Mouse (Mus musculus): ENCODE data around the gene Chuk. TPM values are rescaled to one million over a fixed set of nuclear protein-coding genes. Genes with fewer than 3 reads are reported as not detected.

Chuk gene
- total RNA-seq, 2 experiments from 2014 or later = 61.4 to 64.7 TPM

DNA sequence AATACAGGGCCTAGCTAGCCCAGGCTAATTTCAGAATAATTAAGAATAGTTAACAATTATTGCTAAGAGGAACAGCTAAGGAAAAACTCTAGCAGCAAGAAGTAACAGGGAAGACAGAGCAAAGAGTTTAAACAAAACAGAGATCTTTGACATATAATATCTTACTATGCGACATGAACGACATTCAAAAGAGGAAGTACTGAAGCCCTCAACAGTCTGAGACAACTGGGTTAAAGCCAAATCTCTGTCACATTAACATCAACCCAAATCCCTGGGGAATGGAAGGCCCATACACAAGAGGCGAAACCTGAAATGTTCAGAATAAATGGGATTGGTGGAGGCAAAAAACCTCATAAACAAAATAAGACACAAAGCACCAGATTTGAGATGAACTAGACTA, 61.4 kb downstream of the Chuk start:
- intact Hi-C loops (cut with DNase I) = no loop called here
- no peak for DNase-seq

DNA sequence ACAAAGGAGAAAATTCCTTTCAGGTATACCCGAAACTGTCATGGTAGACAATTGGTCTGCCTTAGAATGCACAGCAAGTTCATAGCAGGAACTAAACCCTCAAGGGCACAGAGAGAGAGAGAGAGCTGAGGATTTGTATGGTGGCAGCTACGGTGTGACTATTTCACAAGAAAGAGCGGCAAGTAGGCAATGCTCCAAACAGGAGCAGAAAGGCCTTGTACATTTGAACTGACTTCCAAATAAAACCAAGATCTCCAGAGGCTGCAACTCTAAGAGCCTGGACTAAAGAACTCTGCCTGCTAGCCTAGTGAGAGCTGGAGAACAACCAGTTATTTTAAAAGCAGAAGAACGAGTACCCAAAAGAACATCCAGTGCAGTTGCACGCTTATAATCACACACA, 65.2 kb downstream of the Chuk start:
- intact Hi-C loops (cut with DNase I) = no loop called here
- DNase-seq = no peak

DNA sequence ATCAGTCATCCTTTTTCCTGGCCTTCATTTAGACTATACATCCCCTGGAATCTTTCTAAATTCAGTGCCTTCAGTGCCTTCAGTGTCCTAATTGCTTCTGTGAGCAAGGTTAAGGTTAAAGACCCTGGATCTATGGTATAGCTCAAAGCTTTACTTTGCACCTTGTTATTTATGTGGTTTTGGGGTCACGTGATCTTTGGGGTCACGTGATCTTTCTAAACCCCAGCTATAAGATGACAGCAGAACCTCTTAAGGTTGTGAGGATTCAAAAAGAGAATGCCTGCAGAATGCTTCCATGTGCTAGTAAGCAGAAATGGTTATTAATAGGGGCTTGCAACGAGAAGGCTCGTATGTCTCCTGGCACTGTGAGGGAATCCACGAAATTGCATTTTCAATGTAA, 73.9 kb downstream of the Chuk start:
- intact Hi-C loops (cut with DNase I) = no loop called here
- DNase-seq = no peak

DNA sequence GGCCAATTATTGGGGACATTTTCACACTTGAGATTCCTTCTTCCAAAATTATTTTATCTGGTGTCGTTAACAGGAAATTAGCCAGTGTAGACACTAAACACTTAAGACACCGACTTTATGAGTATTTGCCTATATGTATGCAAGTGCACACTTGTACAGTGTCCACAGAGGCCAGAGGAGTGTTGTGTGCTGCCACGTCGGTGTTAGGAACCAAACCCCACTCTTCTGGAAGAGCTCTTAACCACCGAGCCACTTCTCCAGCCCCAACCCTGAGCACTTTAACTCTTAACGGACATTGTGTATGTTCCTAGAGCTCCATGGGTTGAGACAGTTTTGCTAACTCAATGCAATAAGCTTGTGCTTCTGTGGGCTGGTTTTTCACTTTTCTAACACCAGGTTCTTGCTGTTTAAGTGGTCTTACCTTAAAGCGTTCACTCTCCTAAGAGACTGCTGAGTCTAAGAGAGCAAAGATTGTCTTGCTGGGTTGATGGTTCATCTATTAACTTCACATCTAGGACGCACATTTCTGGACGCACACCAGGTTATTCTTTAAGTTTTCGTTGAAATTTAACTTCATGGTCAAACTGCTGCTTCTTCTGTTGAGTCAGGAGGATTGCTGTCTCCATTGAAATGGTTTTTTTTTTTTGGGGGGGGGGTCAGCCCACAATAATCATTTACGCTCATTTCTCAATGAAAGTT, 75.1 kb downstream of the Chuk start:
- DNase-seq = no peak
- intact Hi-C loops (cut with DNase I) = no loop called here

DNA sequence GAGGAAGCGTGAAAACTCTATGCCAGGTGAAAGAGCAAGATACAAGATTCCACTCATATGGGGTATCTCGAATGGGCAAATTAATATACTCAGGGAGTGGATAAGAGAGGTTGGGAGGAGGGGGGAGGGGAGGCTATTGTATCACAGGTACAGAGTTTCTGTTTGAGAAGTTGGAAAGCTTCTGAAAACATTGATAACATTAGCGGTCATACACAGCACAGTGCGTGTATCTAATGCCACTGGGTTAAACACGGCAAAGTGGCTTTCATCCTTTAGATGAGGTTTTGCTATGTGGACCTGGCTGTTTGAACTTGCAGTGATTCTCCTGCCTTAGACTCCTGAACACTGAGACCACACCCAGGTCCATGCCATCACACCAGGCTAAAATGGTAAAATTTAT, 77.3 kb downstream of the Chuk start:
- DNase-seq = no peak
- intact Hi-C loops (cut with DNase I) = no loop called here

DNA sequence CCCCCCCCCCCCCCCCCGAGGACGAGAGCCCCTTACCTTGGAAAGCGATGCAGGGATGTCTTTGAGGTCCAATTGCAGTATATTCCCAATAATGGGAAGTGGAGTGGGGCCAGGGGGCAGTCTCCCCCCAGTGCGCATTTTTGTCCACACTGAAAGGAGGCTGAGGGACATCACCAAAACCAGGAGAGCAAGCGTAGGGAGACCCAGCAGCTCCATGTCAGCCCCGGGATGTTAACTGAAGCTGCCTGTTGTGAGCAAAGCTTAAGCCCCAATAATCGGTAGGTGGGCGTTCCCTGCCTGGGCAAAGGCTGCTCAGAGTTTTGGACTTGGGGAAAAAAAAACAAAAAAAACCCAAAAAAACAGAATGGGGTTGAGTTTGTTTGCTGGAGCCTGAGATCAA, 78.3 kb downstream of the Chuk start, which contains the start of gene Cyp2c23:
Gene Cyp2c23, minus strand, starts transcription at position 237 of the 400 bp plus-strand sequence.
- intact Hi-C loops (cut with DNase I) = no loop called here
- DNase-seq = no peak

DNA sequence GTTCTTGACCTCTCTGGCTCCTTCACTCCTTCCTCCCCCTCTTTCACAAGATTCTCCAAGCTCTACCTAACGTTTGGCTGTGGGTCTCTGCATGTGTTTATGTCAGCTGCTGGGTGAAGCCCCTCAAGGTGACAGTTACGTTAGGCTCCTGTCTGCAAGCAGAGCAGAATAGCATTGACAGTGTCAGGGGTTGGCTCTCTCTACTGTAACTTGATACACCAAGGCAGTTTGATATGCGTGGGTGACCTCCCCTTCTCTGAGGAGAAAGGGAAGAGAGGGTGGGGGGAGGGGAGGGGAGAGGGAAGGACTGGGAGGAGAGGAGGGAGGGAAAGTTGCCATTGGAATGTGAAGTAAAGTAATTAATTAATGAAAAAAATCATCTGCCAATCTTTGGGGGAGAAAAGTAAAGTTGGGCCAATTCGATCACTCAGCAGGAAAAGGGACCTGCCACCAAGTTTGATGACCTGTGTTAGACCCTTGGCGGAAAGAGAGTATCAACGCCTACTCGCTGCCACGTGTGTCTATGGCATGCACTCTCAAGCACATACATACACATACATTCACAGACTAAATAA, 80.2 kb downstream of the Chuk start:
- DNase-seq = no peak
- intact Hi-C loops (cut with DNase I) = no loop called here

DNA sequence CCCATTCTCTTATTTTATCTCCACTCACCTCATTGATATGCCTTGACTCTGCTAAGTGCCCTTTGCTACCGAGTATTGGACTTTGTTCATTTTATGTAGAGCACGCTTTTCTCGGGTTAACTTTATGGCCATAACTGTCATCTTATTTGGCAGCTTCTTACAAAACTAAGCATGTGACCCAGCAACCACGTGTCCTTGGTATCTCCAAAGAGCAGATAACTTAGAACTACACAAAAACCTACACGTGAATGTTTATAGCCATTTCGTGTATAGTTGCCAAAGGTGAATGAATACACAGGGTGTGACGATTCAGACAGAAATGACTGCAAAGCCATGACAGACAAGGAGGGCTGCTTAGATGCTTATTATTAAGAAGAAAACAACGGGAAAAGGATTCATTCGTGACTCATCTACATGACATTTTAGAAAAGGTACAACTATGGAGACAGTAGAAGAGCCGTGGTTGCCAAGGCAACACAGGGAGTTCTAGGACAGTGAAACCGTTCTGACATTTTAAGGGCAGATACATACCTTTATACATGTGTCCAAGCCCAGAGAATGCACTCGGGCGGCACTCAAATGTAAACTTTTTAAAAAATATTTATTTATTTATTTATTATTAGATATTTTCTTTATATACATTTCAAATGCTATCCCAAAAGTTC, 82.2 kb downstream of the Chuk start:
- no peak for DNase-seq
- intact Hi-C loops (cut with DNase I) = no loop called here

Other genes with a start within 250 kb of the Chuk start
- 10 to 100 TPM; 11.3 to 11.4 TPM for gene Dnmbp, start 167.3 kb downstream of the Chuk start, total RNA-seq (2021)
- gene Cpn1, start 120.9 kb downstream of the Chuk start, total RNA-seq (2021) = under 1 TPM in 1 of 2 experiments, not detected in 1; 0.18 TPM
- gene Cyp2c23, start 78.3 kb downstream of the Chuk start, total RNA-seq (2021) = not detected
- gene Erlin1, start 37.7 kb downstream of the Chuk start, total RNA-seq (2021) = 10 to 100 TPM; 23.4 to 26.1 TPM
- 10 to 100 TPM; 21.7 to 24.4 TPM for gene Cwf19l1, start 28.4 kb upstream of the Chuk start, total RNA-seq (2021)
- gene Bloc1s2, start 39.0 kb upstream of the Chuk start, total RNA-seq (2021) = 10 to 100 TPM; 87.2 to 92.2 TPM
- not detected for gene Pkd2l1, start 85.0 kb upstream of the Chuk start, total RNA-seq (2021)
- 1 to 10 TPM; 1.2 to 1.9 TPM for gene Scd3, start 95.8 kb upstream of the Chuk start, total RNA-seq (2021)
- 100 to 1,000 TPM; 554 to 565 TPM for gene Scd2, start 186.2 kb upstream of the Chuk start, total RNA-seq (2021)
- 1 to 10 TPM; 1.7 to 2.3 TPM for gene Scd4, start 225.6 kb upstream of the Chuk start, total RNA-seq (2021)